Mouse (Mus musculus): ENCODE measurements around the gene Slc26a11. TPM values are rescaled to one million over a fixed set of nuclear protein-coding genes. Genes with fewer than 3 reads are reported as not detected.

The Slc26a11 gene
- polyA plus RNA-seq, 1 experiment from 2014 or later, result 12.6 TPM

GRCm38 (mm10) chr11:119325068-119325467 lies 30.3 kb upstream of the Slc26a11 start:
- Histone ChIP-seq H3K4me1 (replicated peaks; ENCODE audit: control insufficient read depth, insufficient read depth, low read length) (no peaks in the 10 kb centered on the region), H3K9ac (ENCODE audit: low read length) (no peak overlapping the region), H3K4me2 (ENCODE audit: low read depth, low read length) (no peak overlapping the region), H3K27me3 (ENCODE audit: control insufficient read depth, insufficient read depth, low read depth, low read length) (peaks cover 2% of the 10 kb centered on the region; the same call in 1 of the 2 replicates), H3K9me3 (ENCODE audit: control insufficient read depth, low read length) (peaks cover 4% of the 10 kb centered on the region; the same call in 1 of the 2 replicates), H3K4me3 (ENCODE audit: low read length) (no peak overlapping the region), H3K36me3 (ENCODE audit: control insufficient read depth, insufficient read depth, low read length) (no peaks in the 10 kb centered on the region), H3K27ac (ENCODE audit: low read length) (no peak overlapping the region)
- ATAC-seq (ENCODE audit: low read depth), result no peak
- 62% methylated on average over 1 of the region's 1 CpGs for whole genome bisulfite sequencing

- WGBS, result 51% methylated on average over 4 of the region's 4 CpGs
- Histone ChIP-seq H3K27ac (ENCODE audit: low read length) (no peak overlapping the region), H3K4me1 (replicated peaks; ENCODE audit: control insufficient read depth, insufficient read depth, low read length) (no peaks in the 10 kb centered on the region), H3K36me3 (ENCODE audit: control insufficient read depth, insufficient read depth, low read length) (no peaks in the 10 kb centered on the region), H3K9ac (ENCODE audit: low read length) (no peak overlapping the region), H3K9me3 (ENCODE audit: control insufficient read depth, low read length) (no peaks in the 10 kb centered on the region), H3K4me3 (ENCODE audit: low read length) (no peak overlapping the region), H3K27me3 (ENCODE audit: control insufficient read depth, insufficient read depth, low read depth, low read length) (no peaks in the 10 kb centered on the region; the same call in 1 of the 2 replicates), H3K4me2 (ENCODE audit: low read depth, low read length) (no peak overlapping the region)
- no peak for ATAC-seq (ENCODE audit: low read depth)
Observed at GRCm38 (mm10) chr11:119330592-119330991, 24.8 kb upstream of the Slc26a11 start.

- Histone ChIP-seq H3K4me3 (ENCODE audit: low read length) (no peak overlapping the region), H3K4me1 (replicated peaks; ENCODE audit: control insufficient read depth, insufficient read depth, low read length) (no peaks in the 10 kb centered on the region), H3K27ac (ENCODE audit: low read length) (no peak overlapping the region), H3K4me2 (ENCODE audit: low read depth, low read length) (no peak overlapping the region), H3K9me3 (ENCODE audit: control insufficient read depth, low read length) (no peaks in the 10 kb centered on the region), H3K27me3 (ENCODE audit: control insufficient read depth, insufficient read depth, low read depth, low read length) (no peaks in the 10 kb centered on the region; the same call in 1 of the 2 replicates), H3K36me3 (ENCODE audit: control insufficient read depth, insufficient read depth, low read length) (no peaks in the 10 kb centered on the region), H3K9ac (ENCODE audit: low read length) (no peak overlapping the region)
- WGBS, result 27% methylated on average over 3 of the region's 3 CpGs
- ATAC-seq (ENCODE audit: low read depth), result no peak
Observed at GRCm38 (mm10) chr11:119331970-119332369, 23.4 kb upstream of the Slc26a11 start.

- H3K9ac ChIP-seq (ENCODE audit: low read length), result no peak overlapping the region
- H3K4me3 ChIP-seq (ENCODE audit: low read length), result no peak overlapping the region
- no peak overlapping the region for H3K4me2 ChIP-seq (ENCODE audit: low read depth, low read length)
- H3K27ac ChIP-seq (ENCODE audit: low read length), result no peak overlapping the region
- no peaks in the 10 kb centered on the region for H3K9me3 ChIP-seq (ENCODE audit: control insufficient read depth, low read length)
- no peaks in the 10 kb centered on the region for H3K36me3 ChIP-seq (ENCODE audit: control insufficient read depth, insufficient read depth, low read length)
- H3K4me1 ChIP-seq (replicated peaks; ENCODE audit: control insufficient read depth, insufficient read depth, low read length), result no peaks in the 10 kb centered on the region
- ATAC-seq (ENCODE audit: low read depth), result no peak
- H3K27me3 ChIP-seq (ENCODE audit: control insufficient read depth, insufficient read depth, low read depth, low read length), result no peaks in the 10 kb centered on the region; the same call in 1 of the 2 replicates
- 68% methylated on average over 10 of the region's 10 CpGs for WGBS
Observed at GRCm38 (mm10) chr11:119338271-119339059, 16.9 kb upstream of the Slc26a11 start.

- 40% methylated on average over 5 of the region's 5 CpGs for WGBS
- Histone ChIP-seq H3K4me2 (ENCODE audit: low read depth, low read length) (no peak overlapping the region), H3K9me3 (ENCODE audit: control insufficient read depth, low read length) (no peaks in the 10 kb centered on the region), H3K4me3 (ENCODE audit: low read length) (no peak overlapping the region), H3K27ac (ENCODE audit: low read length) (no peak overlapping the region), H3K27me3 (ENCODE audit: control insufficient read depth, insufficient read depth, low read depth, low read length) (no peaks in the 10 kb centered on the region), H3K4me1 (replicated peaks; ENCODE audit: control insufficient read depth, insufficient read depth, low read length) (no peaks in the 10 kb centered on the region), H3K9ac (ENCODE audit: low read length) (no peak overlapping the region), H3K36me3 (ENCODE audit: control insufficient read depth, insufficient read depth, low read length) (no peaks in the 10 kb centered on the region)
- ATAC-seq (ENCODE audit: low read depth), result peak; percentile 44; the same call in 1 of the 2 replicates
Observed at GRCm38 (mm10) chr11:119339179-119339578, 16.2 kb upstream of the Slc26a11 start.

GRCm38 (mm10) chr11:119339637-119340036 lies 15.7 kb upstream of the Slc26a11 start:
- Histone ChIP-seq H3K27me3 (ENCODE audit: control insufficient read depth, insufficient read depth, low read depth, low read length) (no peaks in the 10 kb centered on the region), H3K9ac (ENCODE audit: low read length) (no peak overlapping the region), H3K4me2 (ENCODE audit: low read depth, low read length) (no peak overlapping the region), H3K9me3 (ENCODE audit: control insufficient read depth, low read length) (no peaks in the 10 kb centered on the region), H3K4me1 (replicated peaks; ENCODE audit: control insufficient read depth, insufficient read depth, low read length) (no peaks in the 10 kb centered on the region), H3K27ac (ENCODE audit: low read length) (no peak overlapping the region), H3K36me3 (ENCODE audit: control insufficient read depth, insufficient read depth, low read length) (no peaks in the 10 kb centered on the region), H3K4me3 (ENCODE audit: low read length) (no peak overlapping the region)
- ATAC-seq (ENCODE audit: low read depth), result peak; percentile 66; the same call in 1 of the 2 replicates
- 4% methylated on average over 5 of the region's 5 CpGs for WGBS

- Histone ChIP-seq H3K27me3 (ENCODE audit: control insufficient read depth, insufficient read depth, low read depth, low read length) (no peaks in the 10 kb centered on the region), H3K9me3 (ENCODE audit: control insufficient read depth, low read length) (no peaks in the 10 kb centered on the region), H3K36me3 (ENCODE audit: control insufficient read depth, insufficient read depth, low read length) (0 out of 2 replicates have a peak, but pooled peaks cover 2% of the 10 kb centered on the region), H3K27ac (ENCODE audit: low read length) (no peak overlapping the region), H3K9ac (ENCODE audit: low read length) (no peak overlapping the region), H3K4me2 (ENCODE audit: low read depth, low read length) (no peak overlapping the region), H3K4me1 (replicated peaks; ENCODE audit: control insufficient read depth, insufficient read depth, low read length) (no peaks in the 10 kb centered on the region), H3K4me3 (ENCODE audit: low read length) (no peak overlapping the region)
- no peak for ATAC-seq (ENCODE audit: low read depth)
- 74% methylated on average over 8 of the region's 8 CpGs for WGBS
Observed at GRCm38 (mm10) chr11:119344178-119344577, 11.2 kb upstream of the Slc26a11 start.

GRCm38 (mm10) chr11:119344865-119345264 lies 10.5 kb upstream of the Slc26a11 start:
- no peak overlapping the region for H3K27ac ChIP-seq (ENCODE audit: low read length)
- no peaks in the 10 kb centered on the region for H3K27me3 ChIP-seq (ENCODE audit: control insufficient read depth, insufficient read depth, low read depth, low read length)
- no peak overlapping the region for H3K9ac ChIP-seq (ENCODE audit: low read length)
- H3K9me3 ChIP-seq (ENCODE audit: control insufficient read depth, low read length), result no peaks in the 10 kb centered on the region
- H3K4me2 ChIP-seq (ENCODE audit: low read depth, low read length), result no peak overlapping the region
- H3K4me3 ChIP-seq (ENCODE audit: low read length), result no peak overlapping the region
- 55% methylated on average over 6 of the region's 6 CpGs for WGBS
- 0 out of 2 replicates have a peak, but pooled peaks cover 2% of the 10 kb centered on the region for H3K36me3 ChIP-seq (ENCODE audit: control insufficient read depth, insufficient read depth, low read length)
- no peak for ATAC-seq (ENCODE audit: low read depth)
- H3K4me1 ChIP-seq (replicated peaks; ENCODE audit: control insufficient read depth, insufficient read depth, low read length), result no peaks in the 10 kb centered on the region

- peaks cover 2% of the 10 kb centered on the region; the same call in 1 of the 2 replicates for H3K36me3 ChIP-seq (ENCODE audit: control insufficient read depth, insufficient read depth, low read length)
- no peaks in the 10 kb centered on the region for H3K27me3 ChIP-seq (ENCODE audit: control insufficient read depth, insufficient read depth, low read depth, low read length)
- ATAC-seq (ENCODE audit: low read depth), result no peak
- no peaks in the 10 kb centered on the region for H3K9me3 ChIP-seq (ENCODE audit: control insufficient read depth, low read length)
- H3K4me2 ChIP-seq (ENCODE audit: low read depth, low read length), result no peak overlapping the region
- H3K4me3 ChIP-seq (ENCODE audit: low read length), result no peak overlapping the region
- H3K27ac ChIP-seq (ENCODE audit: low read length), result no peak overlapping the region
- no peaks in the 10 kb centered on the region for H3K4me1 ChIP-seq (replicated peaks; ENCODE audit: control insufficient read depth, insufficient read depth, low read length)
- 83% methylated on average over 4 of the region's 4 CpGs for whole genome bisulfite sequencing
- no peak overlapping the region for H3K9ac ChIP-seq (ENCODE audit: low read length)
Observed at GRCm38 (mm10) chr11:119347125-119347524, 8.2 kb upstream of the Slc26a11 start.
